Mouse (Mus musculus): ENCODE measurements around the gene Cabp4.
"Not testable (repeated sequence)": the region's sequence is repeated elsewhere in the genome, so short reads cannot be mapped to it uniquely, and the experiment has no call there.

Gene Cabp4

DNA sequence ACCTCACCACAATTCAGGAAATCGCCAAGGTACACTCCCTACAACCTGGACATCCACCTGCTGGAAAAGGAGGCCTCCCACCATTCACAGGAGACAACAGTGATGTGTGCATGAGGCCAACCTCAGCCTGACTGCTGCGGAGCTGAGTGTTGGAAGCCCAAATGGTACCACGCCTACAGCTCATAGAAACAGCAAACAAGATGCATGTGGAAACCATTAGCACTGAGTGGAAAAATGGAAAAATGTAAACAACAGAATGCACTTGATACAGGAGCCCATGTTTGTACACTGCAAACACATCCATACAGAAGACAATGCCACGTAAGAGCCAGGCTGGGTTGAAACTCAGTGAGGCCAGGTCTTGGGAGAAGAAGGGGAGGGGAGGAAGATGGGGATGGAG lies 19.4 kb downstream of the Cabp4 start:
- DNase-seq (ENCODE audit: low read depth, low spot score): no peak

GRCm38 (mm10) chr19:4122411-4123370 lies 21.1 kb downstream of the Cabp4 start:
- DNase-seq (ENCODE audit: low read depth, low spot score): no peak

DNA sequence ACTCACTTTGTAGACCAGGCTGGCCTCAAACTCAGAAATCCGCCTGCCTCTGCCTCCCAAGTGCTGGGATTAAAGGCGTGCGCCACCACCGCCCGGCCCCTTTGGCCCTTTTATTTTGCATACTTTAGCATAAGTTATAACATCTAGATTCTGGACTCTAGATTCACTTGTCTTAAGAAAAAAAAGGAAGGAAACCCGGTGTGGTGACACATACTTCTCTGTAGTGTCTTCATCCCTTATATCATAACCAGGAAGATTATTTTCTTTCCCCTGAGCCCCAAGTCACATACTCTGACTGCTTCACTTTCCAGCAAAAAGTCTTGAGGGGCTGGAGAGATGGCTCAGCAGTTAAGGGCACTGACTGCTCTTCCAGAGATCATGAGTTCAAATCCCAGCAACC lies 21.9 kb downstream of the Cabp4 start:
- DNase-seq (ENCODE audit: low read depth, low spot score): not testable (repeated sequence)

- DNase-seq (ENCODE audit: low read depth, low spot score): peak; percentile 98
These were observed 22.6 kb downstream of the Cabp4 start for GRCm38 (mm10) chr19:4121097-4121805.

- DNase-seq (ENCODE audit: low read depth, low spot score): no peak
These were observed 23.3 kb downstream of the Cabp4 start for GRCm38 (mm10) chr19:4120496-4120895.

DNA sequence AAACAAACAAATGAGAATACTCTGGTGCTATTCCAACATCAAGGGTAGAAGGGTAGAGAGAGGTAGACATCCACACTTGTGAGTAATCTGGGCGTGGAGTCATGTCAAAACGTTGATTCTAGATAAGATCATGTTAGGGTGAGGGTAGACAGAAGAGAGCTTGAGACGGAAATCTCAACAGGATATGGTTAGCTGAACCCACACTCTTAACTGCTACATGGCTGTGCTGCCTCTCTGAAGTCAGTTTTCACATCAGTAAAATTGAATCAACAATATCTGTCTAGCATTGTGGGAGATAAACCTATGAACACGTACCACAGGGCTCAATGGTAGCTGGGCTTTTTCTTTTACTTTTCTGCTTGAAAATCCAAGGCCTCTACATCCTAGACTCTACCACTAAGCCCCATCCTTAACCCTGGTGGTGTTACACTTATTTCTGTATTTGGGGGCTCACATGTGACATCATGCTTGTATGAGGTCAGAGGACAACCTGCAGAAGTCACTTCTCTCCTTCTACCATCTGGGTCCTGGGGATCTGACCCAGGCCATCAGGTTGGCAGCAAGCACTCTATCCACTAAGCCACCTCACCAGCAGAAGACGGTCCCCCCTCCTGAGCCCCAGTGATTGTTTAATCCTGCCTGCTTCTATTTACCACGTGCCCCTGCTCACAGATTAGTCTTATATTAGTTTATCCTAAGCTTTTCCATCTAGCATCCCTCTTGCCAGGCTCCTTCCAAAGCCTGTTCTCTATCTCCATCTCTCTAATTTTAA lies 23.9 kb downstream of the Cabp4 start:
- DNase-seq (ENCODE audit: low read depth, low spot score): no peak

- no peak for DNase-seq (ENCODE audit: low read depth, low spot score)
These were observed 25.5 kb downstream of the Cabp4 start for GRCm38 (mm10) chr19:4118350-4118749.

GRCm38 (mm10) chr19:4117006-4117405 lies 26.8 kb downstream of the Cabp4 start:
- no peak for DNase-seq (ENCODE audit: low read depth, low spot score)

GRCm38 (mm10) chr19:4115816-4116215 lies 28.0 kb downstream of the Cabp4 start:
- DNase-seq (ENCODE audit: low read depth, low spot score): no peak

GRCm38 (mm10) chr19:4115144-4115543 lies 28.7 kb downstream of the Cabp4 start:
- no peak for DNase-seq (ENCODE audit: low read depth, low spot score)

GRCm38 (mm10) chr19:4114551-4114950 lies 29.3 kb downstream of the Cabp4 start:
- DNase-seq (ENCODE audit: low read depth, low spot score): no peak

- no peak for DNase-seq (ENCODE audit: low read depth, low spot score)
These were observed 30.0 kb downstream of the Cabp4 start for GRCm38 (mm10) chr19:4113806-4114230.

DNA sequence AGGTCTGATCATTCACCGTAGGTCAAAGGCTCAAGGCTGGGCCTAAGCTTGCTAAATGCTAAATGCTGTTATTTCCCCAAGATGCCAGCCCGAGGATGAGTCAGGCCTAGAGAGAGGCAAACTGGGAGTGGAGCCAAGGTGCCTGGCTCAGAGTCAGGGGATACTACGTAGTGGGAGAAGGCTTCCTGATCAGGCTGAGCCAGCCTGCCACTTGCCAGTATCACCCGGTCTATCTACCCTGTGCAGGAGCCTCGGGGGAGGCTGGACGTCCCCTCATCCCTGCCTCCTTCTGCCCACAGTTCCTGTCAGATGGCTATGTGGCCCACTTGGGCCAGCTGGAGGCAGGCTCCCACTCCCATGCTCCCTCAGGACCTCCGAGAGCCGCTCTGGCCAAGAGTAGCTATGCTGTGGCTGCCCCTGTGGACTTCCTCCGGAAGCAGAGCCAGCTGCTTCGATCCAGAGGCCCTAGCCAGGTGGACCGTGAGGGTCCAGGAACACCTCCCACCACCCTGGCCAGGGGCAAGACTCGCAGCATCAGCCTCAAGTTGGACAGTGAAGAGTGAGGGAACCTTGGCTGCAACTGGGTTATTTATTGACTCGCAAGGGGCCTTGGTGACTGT lies 30.5 kb downstream of the Cabp4 start:
- no peak for DNase-seq (ENCODE audit: low read depth, low spot score)

GRCm38 (mm10) chr19:4112063-4112960 lies 31.5 kb downstream of the Cabp4 start:
- DNase-seq (ENCODE audit: low read depth, low spot score): no peak

DNA sequence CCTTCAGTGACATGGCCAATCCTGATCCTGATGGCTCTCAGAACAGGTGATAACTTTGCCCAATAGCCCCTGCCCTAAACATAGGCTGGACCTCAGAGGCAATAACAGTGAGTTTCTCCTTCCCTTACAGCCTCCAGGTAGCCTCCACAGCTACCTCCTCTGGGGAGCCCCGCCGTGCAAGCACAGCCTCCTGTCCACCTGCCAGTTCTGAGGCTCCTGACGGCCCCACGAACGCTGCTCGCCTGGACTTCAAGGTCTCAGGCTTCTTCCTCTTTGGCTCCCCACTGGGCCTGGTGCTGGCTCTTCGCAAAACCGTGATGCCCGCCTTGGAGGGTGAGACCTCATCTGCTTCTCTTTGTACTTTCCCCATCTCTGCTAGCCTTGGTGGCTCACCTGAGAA lies 35.3 kb downstream of the Cabp4 start:
- no peak for DNase-seq (ENCODE audit: low read depth, low spot score)

- no peak for DNase-seq (ENCODE audit: low read depth, low spot score)
These were observed 37.2 kb downstream of the Cabp4 start for GRCm38 (mm10) chr19:4106654-4107053.

DNA sequence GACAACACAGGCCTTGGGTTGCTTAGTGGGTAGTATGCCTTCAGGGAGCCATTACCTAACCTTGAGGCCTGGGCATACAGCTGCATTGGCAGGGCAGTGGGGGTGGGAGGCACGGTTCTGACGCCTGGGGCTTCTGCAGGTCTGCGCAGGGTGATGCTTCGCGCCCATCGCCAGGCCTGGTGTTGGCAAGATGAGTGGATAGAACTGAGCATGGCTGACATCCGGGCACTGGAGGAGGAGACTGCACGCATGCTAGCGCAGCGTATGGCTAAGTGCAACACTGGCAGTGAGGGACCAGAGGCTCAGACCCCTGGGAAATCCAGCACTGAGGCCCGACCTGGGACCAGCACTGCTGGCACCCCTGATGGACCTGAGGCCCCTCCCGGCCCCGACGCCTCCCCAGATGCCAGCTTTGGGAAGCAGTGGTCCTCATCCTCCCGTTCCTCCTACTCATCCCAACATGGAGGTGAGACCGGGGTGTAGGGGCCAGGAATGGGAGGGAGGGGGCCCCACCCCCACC lies 39.1 kb downstream of the Cabp4 start:
- no peak for DNase-seq (ENCODE audit: low read depth, low spot score)

DNA sequence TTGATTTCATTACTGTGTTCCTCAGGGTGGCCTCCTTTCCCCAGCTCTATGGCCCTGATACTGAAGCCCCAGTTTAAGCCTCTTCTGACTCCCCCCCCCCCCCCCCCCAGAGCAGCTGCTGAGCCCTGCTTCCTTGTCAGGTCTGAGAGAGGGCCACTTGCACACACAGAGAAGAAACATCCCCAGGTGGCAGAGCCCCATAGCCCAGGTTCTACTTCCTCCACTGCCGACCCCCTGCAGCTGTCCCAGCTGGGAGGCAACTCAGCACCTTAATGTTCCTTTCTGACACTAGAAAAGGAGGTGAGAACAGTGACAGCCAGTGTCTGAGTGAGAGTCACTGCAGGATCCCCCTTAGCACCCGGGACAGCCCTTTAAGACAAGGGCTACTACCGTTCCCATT lies 40.0 kb downstream of the Cabp4 start:
- DNase-seq (ENCODE audit: low read depth, low spot score): no peak

- no peak for DNase-seq (ENCODE audit: low read depth, low spot score)
These were observed 40.5 kb downstream of the Cabp4 start for GRCm38 (mm10) chr19:4103294-4103693.

DNA sequence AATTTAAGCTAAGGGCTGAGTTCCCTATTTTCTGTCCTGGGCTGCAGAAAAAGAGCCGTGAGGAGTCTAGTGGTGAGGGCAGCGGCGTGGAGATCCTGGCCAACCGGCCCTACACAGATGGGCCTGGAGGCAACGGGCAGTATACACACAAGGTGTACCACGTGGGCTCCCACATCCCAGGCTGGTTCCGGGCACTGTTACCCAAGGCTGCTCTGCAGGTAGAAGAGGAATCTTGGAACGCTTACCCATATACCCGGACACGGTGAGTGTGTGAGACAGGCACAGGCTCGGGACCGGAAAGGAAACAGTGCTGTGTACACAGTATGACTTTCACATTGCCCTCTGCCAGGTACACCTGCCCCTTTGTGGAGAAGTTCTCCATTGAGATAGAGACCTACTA lies 41.2 kb downstream of the Cabp4 start:
- no peak for DNase-seq (ENCODE audit: low read depth, low spot score)

All from ZHBTc4 (cell line).